Mouse (Mus musculus): ENCODE measurements at regions not wholly inside any gene's neighbourhood (a gene's known extent, or its start where the extent isn't known, plus 50 kb on each side); places are given as distances from the start of the nearest gene placed in this dataset.

- H3K79me2 ChIP-seq (ENCODE audit: control insufficient read depth, insufficient read depth): no peaks in the 10 kb centered on the region
- no peak overlapping the region for H3K4me3 ChIP-seq (ENCODE audit: insufficient read depth, poor library complexity, severe bottlenecking)
- H3ac ChIP-seq (ENCODE audit: control insufficient read depth, insufficient read length, low read depth): no peak overlapping the region
- no peaks in the 10 kb centered on the region for H3K79me3 ChIP-seq (ENCODE audit: low read depth)
- no peaks in the 10 kb centered on the region for H3K36me3 ChIP-seq (ENCODE audit: control insufficient read depth, insufficient read depth)
- TF ChIP-seq MYOG (IDR thresholded peaks at IDR 0.05; ENCODE audit: control insufficient read depth, extremely low read depth, insufficient read length) (no peak), MYOD1 (IDR thresholded peaks at IDR 0.05; ENCODE audit: control insufficient read depth, insufficient read length, low read depth) (peak; percentile 84), USF1 (IDR thresholded peaks at IDR 0.05; ENCODE audit: low read depth) (no peak), CTCF (IDR thresholded peaks at IDR 0.05; ENCODE audit: control insufficient read depth, insufficient read depth, insufficient read length) (no peak), FOSL1 (IDR thresholded peaks at IDR 0.05; ENCODE audit: insufficient read depth, low read length, poor library complexity, severe bottlenecking) (peak; percentile 33), MAX (IDR thresholded peaks at IDR 0.05) (no peak), CEBPB (IDR thresholded peaks at IDR 0.05; ENCODE audit: low read depth) (peak; percentile 67)
- H3K27me3 ChIP-seq (ENCODE audit: control insufficient read depth, insufficient read depth, insufficient read length): no peaks in the 10 kb centered on the region
Measured at GRCm38 (mm10) chr6:94921741-94922140, 195.3 kb upstream of the Kbtbd8 start.

GRCm38 (mm10) chr6:94920770-94921169 lies 196.3 kb upstream of the Kbtbd8 start:
- no peak for TF ChIP-seq USF1 (IDR thresholded peaks at IDR 0.05; ENCODE audit: low read depth)
- no peak for TF ChIP-seq FOSL1 (IDR thresholded peaks at IDR 0.05; ENCODE audit: insufficient read depth, low read length, poor library complexity, severe bottlenecking)
- no peak for TF ChIP-seq MAX (IDR thresholded peaks at IDR 0.05)
- TF ChIP-seq CEBPB (IDR thresholded peaks at IDR 0.05; ENCODE audit: low read depth): no peak
- no peak for TF ChIP-seq MYOG (IDR thresholded peaks at IDR 0.05; ENCODE audit: control insufficient read depth, extremely low read depth, insufficient read length)
- TF ChIP-seq MYOD1 (IDR thresholded peaks at IDR 0.05; ENCODE audit: control insufficient read depth, insufficient read length, low read depth): no peak
- no peak for TF ChIP-seq CTCF (IDR thresholded peaks at IDR 0.05; ENCODE audit: control insufficient read depth, insufficient read depth, insufficient read length)
- H3K79me3 ChIP-seq (ENCODE audit: low read depth): no peaks in the 10 kb centered on the region

GRCm38 (mm10) chr6:94919194-94919743 lies 197.8 kb upstream of the Kbtbd8 start:
- no peaks in the 10 kb centered on the region for H3K79me2 ChIP-seq (ENCODE audit: control insufficient read depth, insufficient read depth)
- no peaks in the 10 kb centered on the region for H3K36me3 ChIP-seq (ENCODE audit: control insufficient read depth, insufficient read depth)
- TF ChIP-seq CTCF (IDR thresholded peaks at IDR 0.05; ENCODE audit: control insufficient read depth, insufficient read depth, insufficient read length): no peak
- TF ChIP-seq MYOG (IDR thresholded peaks at IDR 0.05; ENCODE audit: control insufficient read depth, extremely low read depth, insufficient read length): no peak
- TF ChIP-seq MAX (IDR thresholded peaks at IDR 0.05): no peak
- no peak for TF ChIP-seq FOSL1 (IDR thresholded peaks at IDR 0.05; ENCODE audit: insufficient read depth, low read length, poor library complexity, severe bottlenecking)
- TF ChIP-seq USF1 (IDR thresholded peaks at IDR 0.05; ENCODE audit: low read depth): no peak
- no peak for TF ChIP-seq MYOD1 (IDR thresholded peaks at IDR 0.05; ENCODE audit: control insufficient read depth, insufficient read length, low read depth)
- TF ChIP-seq CEBPB (IDR thresholded peaks at IDR 0.05; ENCODE audit: low read depth): no peak
- no peak overlapping the region for H3K4me3 ChIP-seq (ENCODE audit: insufficient read depth, poor library complexity, severe bottlenecking)
- no peaks in the 10 kb centered on the region for H3K27me3 ChIP-seq (ENCODE audit: control insufficient read depth, insufficient read depth, insufficient read length)
- no peaks in the 10 kb centered on the region for H3K79me3 ChIP-seq (ENCODE audit: low read depth)
- H3ac ChIP-seq (ENCODE audit: control insufficient read depth, insufficient read length, low read depth): no peak overlapping the region

More at GRCm38 (mm10) chr6:94920770-94921169, 196.3 kb upstream of the Kbtbd8 start:
- Histone ChIP-seq H3K4me3 (ENCODE audit: insufficient read depth, poor library complexity, severe bottlenecking) (no peak overlapping the region), H3K27me3 (ENCODE audit: control insufficient read depth, insufficient read depth, insufficient read length) (no peaks in the 10 kb centered on the region), H3K79me2 (ENCODE audit: control insufficient read depth, insufficient read depth) (no peaks in the 10 kb centered on the region), H3K36me3 (ENCODE audit: control insufficient read depth, insufficient read depth) (no peaks in the 10 kb centered on the region), H3ac (ENCODE audit: control insufficient read depth, insufficient read length, low read depth) (no peak overlapping the region)

DNA sequence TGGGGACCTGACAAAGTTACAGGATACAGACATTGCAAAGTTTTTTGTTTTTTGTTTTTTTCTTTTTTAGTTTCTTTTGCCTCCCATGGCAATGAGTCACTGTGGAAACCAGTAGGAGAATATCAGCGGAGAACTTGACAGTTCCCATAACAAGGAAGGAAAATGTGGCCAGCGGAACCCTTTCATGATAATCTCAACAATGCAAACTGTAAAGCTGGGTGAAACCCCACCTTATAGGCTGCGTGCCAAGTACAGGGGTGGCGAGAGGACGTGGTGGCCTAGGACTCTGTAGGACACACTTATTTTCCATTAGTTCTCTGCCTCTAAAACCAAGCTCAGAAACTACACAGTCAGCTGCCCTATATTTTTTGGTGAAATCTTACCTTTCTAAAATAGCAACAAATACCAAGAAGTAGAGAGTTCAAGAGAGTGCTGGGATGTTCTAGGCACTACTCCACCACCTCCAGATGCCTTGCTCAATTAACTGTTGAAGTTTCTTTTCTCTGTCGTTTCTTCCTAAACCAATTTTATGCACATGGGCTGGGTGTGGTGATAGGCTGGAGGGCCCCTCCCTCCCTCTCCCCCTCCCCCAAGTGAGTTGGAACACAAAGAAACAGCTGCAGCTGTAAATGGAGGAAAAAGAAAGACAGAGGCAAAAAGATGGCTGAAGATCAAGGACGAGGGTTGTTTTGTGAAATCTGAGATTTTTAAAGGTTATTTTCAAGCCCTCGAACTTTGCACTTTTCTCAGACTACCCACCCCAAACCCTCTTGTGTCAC lies 201.0 kb upstream of the Kbtbd8 start:
- no peaks in the 10 kb centered on the region for H3K79me2 ChIP-seq (ENCODE audit: control insufficient read depth, insufficient read depth)
- H3K36me3 ChIP-seq (ENCODE audit: control insufficient read depth, insufficient read depth): no peaks in the 10 kb centered on the region
- no peak overlapping the region for H3ac ChIP-seq (ENCODE audit: control insufficient read depth, insufficient read length, low read depth)
- TF ChIP-seq CTCF (IDR thresholded peaks at IDR 0.05; ENCODE audit: control insufficient read depth, insufficient read depth, insufficient read length): no peak
- TF ChIP-seq MYOG (IDR thresholded peaks at IDR 0.05; ENCODE audit: control insufficient read depth, extremely low read depth, insufficient read length): no peak
- TF ChIP-seq CEBPB (IDR thresholded peaks at IDR 0.05; ENCODE audit: low read depth): no peak
- no peak for TF ChIP-seq USF1 (IDR thresholded peaks at IDR 0.05; ENCODE audit: low read depth)
- no peak for TF ChIP-seq MAX (IDR thresholded peaks at IDR 0.05)
- TF ChIP-seq MYOD1 (IDR thresholded peaks at IDR 0.05; ENCODE audit: control insufficient read depth, insufficient read length, low read depth): no peak
- TF ChIP-seq FOSL1 (IDR thresholded peaks at IDR 0.05; ENCODE audit: insufficient read depth, low read length, poor library complexity, severe bottlenecking): no peak
- no peak overlapping the region for H3K4me3 ChIP-seq (ENCODE audit: insufficient read depth, poor library complexity, severe bottlenecking)
- no peaks in the 10 kb centered on the region for H3K27me3 ChIP-seq (ENCODE audit: control insufficient read depth, insufficient read depth, insufficient read length)
- no peaks in the 10 kb centered on the region for H3K79me3 ChIP-seq (ENCODE audit: low read depth)

- Histone ChIP-seq H3K4me3 (ENCODE audit: insufficient read depth, poor library complexity, severe bottlenecking) (no peak overlapping the region), H3K27me3 (ENCODE audit: control insufficient read depth, insufficient read depth, insufficient read length) (no peaks in the 10 kb centered on the region), H3K79me2 (ENCODE audit: control insufficient read depth, insufficient read depth) (no peaks in the 10 kb centered on the region), H3K36me3 (ENCODE audit: control insufficient read depth, insufficient read depth) (no peaks in the 10 kb centered on the region), H3ac (ENCODE audit: control insufficient read depth, insufficient read length, low read depth) (no peak overlapping the region), H3K79me3 (ENCODE audit: low read depth) (no peaks in the 10 kb centered on the region)
- no peak for TF ChIP-seq USF1 (IDR thresholded peaks at IDR 0.05; ENCODE audit: low read depth)
- TF ChIP-seq MYOG (IDR thresholded peaks at IDR 0.05; ENCODE audit: control insufficient read depth, extremely low read depth, insufficient read length): no peak
- TF ChIP-seq CTCF (IDR thresholded peaks at IDR 0.05; ENCODE audit: control insufficient read depth, insufficient read depth, insufficient read length): no peak
- TF ChIP-seq MAX (IDR thresholded peaks at IDR 0.05): no peak
- TF ChIP-seq FOSL1 (IDR thresholded peaks at IDR 0.05; ENCODE audit: insufficient read depth, low read length, poor library complexity, severe bottlenecking): no peak
- no peak for TF ChIP-seq CEBPB (IDR thresholded peaks at IDR 0.05; ENCODE audit: low read depth)
- no peak for TF ChIP-seq MYOD1 (IDR thresholded peaks at IDR 0.05; ENCODE audit: control insufficient read depth, insufficient read length, low read depth)
Measured at GRCm38 (mm10) chr6:94911836-94912235, 205.2 kb upstream of the Kbtbd8 start.
